Mouse (Mus musculus) small intestine, adult 2 months (tissue): ENCODE data around the gene Opa1.

Experiments
- CTCF ChIP-seq: fragments of 200-500 bp; IDR thresholded peaks from 2 replicates; pipeline ENCODE4 v1.5.1; 2012; ENCODE audit warnings: low read depth, mild to moderate bottlenecking, control low read depth, inconsistent platforms, low read length, moderate library complexity, mixed read lengths; ENCODE audit not compliant: insufficient replicate concordance, insufficient read length; ENCODE audit errors: extremely low read depth
- POLR2A ChIP-seq: fragments of 200-500 bp; IDR thresholded peaks from 2 replicates; pipeline ENCODE4 v1.6.1; 2012; ENCODE audit warnings: low read depth, mild to moderate bottlenecking, control low read depth, inconsistent platforms, low read length, moderate library complexity

GRCm38 (mm10) chr16:29694420-29694959 is 115.4 kb downstream of the Opa1 start:
- no peak for TF ChIP-seq CTCF
- no peak for TF ChIP-seq POLR2A
